Mouse (Mus musculus): ENCODE data around the gene Mfsd14b.

- TF ChIP-seq POLR2A (IDR thresholded peaks at IDR 0.05; ENCODE audit: low read depth, low read length) (no peak), CTCF (IDR thresholded peaks at IDR 0.05; ENCODE audit: extremely low read depth, insufficient read length, insufficient replicate concordance, low read depth, low read length) (no peak)
Observed at GRCm38 (mm10) chr13:65035057-65035456, 77.7 kb downstream of the Mfsd14b start.
